Mouse (Mus musculus) thymus, adult 2 months (tissue): ENCODE results near the gene Ms4a4a.

ENCODE experiments used
- CTCF ChIP-seq: fragments of 200-500 bp; IDR thresholded peaks from 2 replicates; pipeline ENCODE4 v1.5.1; 2012; ENCODE audit warnings: mild to moderate bottlenecking, control low read depth, low read length, moderate library complexity, borderline replicate concordance; ENCODE audit not compliant: control insufficient read depth, poor library complexity, insufficient read depth; ENCODE audit errors: extremely low read depth
- POLR2A ChIP-seq: fragments of 200-500 bp; IDR thresholded peaks from 2 replicates; pipeline ENCODE4 v1.6.1; 2012; ENCODE audit warnings: mild to moderate bottlenecking, low read length, control low read depth, moderate library complexity; ENCODE audit not compliant: control insufficient read depth, poor library complexity, insufficient read depth; ENCODE audit errors: extremely low read depth

GRCm38 (mm10) chr19:11368310-11368709 is 7.0 kb upstream of the Ms4a4a start:
- TF ChIP-seq CTCF (no peak), POLR2A (no peak)
